Mouse (Mus musculus) ES-Bruce4 (cell line): ENCODE measurements around the gene Olfr221. TPM values are rescaled to one million over a fixed set of nuclear protein-coding genes. Genes with fewer than 3 reads are reported as not detected.

ENCODE experiments used
- H3K27ac ChIP-seq: 2 replicates; pipeline ENCODE4 v1.5.1; 2012; ENCODE audit warnings: low read length, inconsistent platforms; ENCODE audit not compliant: insufficient read depth
- H3K27me3 ChIP-seq: 2 replicates; pipeline ENCODE4 v1.6.1; 2012; ENCODE audit warnings: mild to moderate bottlenecking, low read length, inconsistent platforms; ENCODE audit not compliant: control insufficient read depth, poor library complexity, insufficient read depth, severe bottlenecking
- H3K36me3 ChIP-seq: 2 replicates; pipeline ENCODE4 v1.6.1; 2012; ENCODE audit warnings: inconsistent platforms, mild to moderate bottlenecking, low read length, moderate library complexity; ENCODE audit not compliant: control insufficient read depth, poor library complexity, insufficient read depth, severe bottlenecking
- H3K4me1 ChIP-seq: one replicate; pipeline ENCODE4 v1.8.1; 2011; ENCODE audit warnings: low read length; ENCODE audit not compliant: control insufficient read depth, insufficient read depth
- H3K4me3 ChIP-seq: 2 replicates; pipeline ENCODE4 v1.5.1; 2011; ENCODE audit warnings: low read depth, mild to moderate bottlenecking, low read length
- H3K9ac ChIP-seq: 2 replicates; pipeline ENCODE4 v1.6.1; 2012; ENCODE audit warnings: low read depth, mild to moderate bottlenecking, inconsistent platforms; ENCODE audit not compliant: poor library complexity, severe bottlenecking
- H3K9me3 ChIP-seq: replicated peaks from 2 replicates; pipeline ENCODE4 v1.6.1; 2012; ENCODE audit warnings: mild to moderate bottlenecking, low read length, inconsistent platforms; ENCODE audit not compliant: control insufficient read depth, poor library complexity, insufficient read depth, severe bottlenecking
- CTCF ChIP-seq: IDR thresholded peaks from one replicate; pipeline ENCODE4 v1.8.1; 2011; ENCODE audit warnings: low read depth, low read length
- EP300 ChIP-seq: IDR thresholded peaks from 2 replicates; pipeline ENCODE4 v1.6.1; 2011; ENCODE audit warnings: low read depth, low read length; ENCODE audit not compliant: insufficient read depth
- POLR2A ChIP-seq: IDR thresholded peaks from one replicate; pipeline ENCODE4 v1.8.1; 2011; ENCODE audit warnings: low read length; ENCODE audit not compliant: insufficient read depth
- polyA plus RNA-seq: library from polyadenylated mRNA; stranded (reverse); fragments of >200 nt; gene quantifications from 2 replicates; pipeline ENCODE4 v1.2.4, GENCODE M21; 2011; ENCODE audit warnings: low read depth; ENCODE audit not compliant: missing spikeins, insufficient read depth, insufficient read length

Gene Olfr221
- polyA plus RNA-seq, 1 experiment, result not detected

DNA sequence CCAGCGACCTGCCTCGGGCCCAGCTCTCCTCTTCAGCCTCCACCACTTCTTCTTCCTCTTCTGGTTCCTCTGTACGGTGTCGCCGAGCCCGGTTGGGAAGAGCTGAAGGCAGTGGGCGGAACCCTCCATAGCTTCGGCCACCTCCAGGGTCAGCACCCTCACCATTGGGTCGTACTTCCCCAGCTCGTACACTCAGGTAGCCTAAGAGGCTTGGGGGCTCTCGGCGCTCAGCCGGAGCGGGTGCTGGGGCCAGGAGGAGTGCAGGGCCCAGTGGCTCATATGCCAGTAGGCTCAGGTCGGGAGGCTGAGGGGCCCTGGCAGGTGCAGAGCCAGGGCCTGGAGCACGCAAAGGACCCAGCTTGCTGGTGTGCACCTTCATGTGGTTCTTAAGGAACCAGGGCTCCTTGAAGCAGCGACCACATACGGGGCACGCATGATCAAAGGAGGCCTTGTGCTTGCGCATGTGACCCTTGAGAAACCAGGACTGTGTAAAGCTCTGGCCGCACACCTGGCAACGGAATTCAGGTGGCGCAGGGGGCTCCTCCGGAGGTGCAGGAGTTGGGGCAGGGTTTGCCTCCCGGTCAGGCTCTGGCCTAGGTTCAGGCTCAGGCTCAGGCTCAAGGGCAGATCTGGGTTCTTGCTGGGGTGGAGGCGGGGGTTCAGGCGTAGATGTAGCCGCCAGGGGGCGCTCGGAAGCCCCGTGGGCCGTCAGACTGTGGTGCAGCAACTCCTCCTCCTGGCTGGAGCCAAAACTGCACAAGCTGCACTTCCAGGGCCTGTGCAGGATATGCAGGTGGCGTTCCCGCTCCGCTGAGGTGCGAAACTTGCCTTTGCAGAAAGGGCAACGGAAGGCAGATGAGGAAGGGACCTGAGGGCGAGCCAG lies 33.7 kb downstream of the Olfr221 start:
- H3K4me3 ChIP-seq, result peak overlapping the region; percentile 41
- peaks cover 2% of the 10 kb centered on the region; the same call in 1 of the 2 replicates for H3K36me3 ChIP-seq
- peak overlapping the region; percentile 3; the same call in 1 of the 2 replicates for H3K27ac ChIP-seq
- peaks cover 5% of the 10 kb centered on the region for H3K4me1 ChIP-seq
- H3K9ac ChIP-seq, result peak overlapping the region; percentile 22
- peak; percentile 50; the same call in 1 of the 2 replicates for TF ChIP-seq EP300
- no peak for TF ChIP-seq POLR2A
- peak; percentile 99 for TF ChIP-seq CTCF
- H3K27me3 ChIP-seq, result no peaks in the 10 kb centered on the region
- H3K9me3 ChIP-seq, result no peaks in the 10 kb centered on the region

- no peak overlapping the region for H3K27ac ChIP-seq
- H3K36me3 ChIP-seq, result peaks cover 2% of the 10 kb centered on the region; the same call in 1 of the 2 replicates
- H3K9me3 ChIP-seq, result no peaks in the 10 kb centered on the region
- H3K4me3 ChIP-seq, result peak overlapping the region; percentile 37
- peaks cover 5% of the 10 kb centered on the region for H3K4me1 ChIP-seq
- TF ChIP-seq CTCF, result no peak
- no peak for TF ChIP-seq EP300
- TF ChIP-seq POLR2A, result no peak
- peak overlapping the region; percentile 42 for H3K9ac ChIP-seq
- no peaks in the 10 kb centered on the region for H3K27me3 ChIP-seq
Observed at GRCm38 (mm10) chr14:52006771-52007170, 35.5 kb downstream of the Olfr221 start.

DNA sequence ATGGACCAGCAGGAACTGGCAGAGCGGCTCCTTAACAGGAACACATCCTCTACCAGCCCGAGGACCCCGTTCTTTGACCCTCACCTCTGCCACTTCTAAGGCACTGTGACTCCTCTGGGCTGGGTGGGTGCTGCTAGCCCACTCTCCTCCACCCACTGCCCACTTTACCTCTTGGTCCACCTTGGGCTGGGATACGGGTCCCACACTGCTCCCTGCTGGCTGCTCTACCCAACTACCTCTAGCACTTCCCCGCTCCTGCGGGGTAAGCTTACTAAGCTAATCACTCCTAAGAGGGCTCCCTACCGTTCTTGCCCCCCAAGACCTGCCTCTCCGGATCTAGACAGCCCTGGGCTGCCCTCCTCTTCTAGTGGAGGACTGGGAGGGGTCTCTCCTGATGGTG lies 36.0 kb downstream of the Olfr221 start:
- Histone ChIP-seq H3K9ac (peak overlapping the region; percentile 42), H3K4me3 (no peak overlapping the region), H3K36me3 (peaks cover 2% of the 10 kb centered on the region; the same call in 1 of the 2 replicates), H3K4me1 (peaks cover 5% of the 10 kb centered on the region), H3K9me3 (no peaks in the 10 kb centered on the region), H3K27me3 (no peaks in the 10 kb centered on the region), H3K27ac (no peak overlapping the region)
- TF ChIP-seq POLR2A (no peak), EP300 (no peak), CTCF (peak; percentile 70)

GRCm38 (mm10) chr14:52005616-52006015 lies 36.6 kb downstream of the Olfr221 start:
- H3K36me3 ChIP-seq, result peaks cover 2% of the 10 kb centered on the region; the same call in 1 of the 2 replicates
- H3K27me3 ChIP-seq, result no peaks in the 10 kb centered on the region
- no peak for TF ChIP-seq POLR2A
- TF ChIP-seq CTCF, result no peak
- no peak for TF ChIP-seq EP300
- no peaks in the 10 kb centered on the region for H3K9me3 ChIP-seq
- H3K9ac ChIP-seq, result no peak overlapping the region
- no peak overlapping the region for H3K4me3 ChIP-seq
- peaks cover 5% of the 10 kb centered on the region for H3K4me1 ChIP-seq
- H3K27ac ChIP-seq, result no peak overlapping the region

GRCm38 (mm10) chr14:52005141-52005540 lies 37.1 kb downstream of the Olfr221 start:
- no peak overlapping the region for H3K27ac ChIP-seq
- H3K27me3 ChIP-seq, result no peaks in the 10 kb centered on the region
- no peak overlapping the region for H3K9ac ChIP-seq
- peaks cover 2% of the 10 kb centered on the region; the same call in 1 of the 2 replicates for H3K36me3 ChIP-seq
- H3K4me1 ChIP-seq, result peaks cover 5% of the 10 kb centered on the region
- no peaks in the 10 kb centered on the region for H3K9me3 ChIP-seq
- TF ChIP-seq POLR2A, result no peak
- TF ChIP-seq CTCF, result no peak
- no peak for TF ChIP-seq EP300
- no peak overlapping the region for H3K4me3 ChIP-seq

DNA sequence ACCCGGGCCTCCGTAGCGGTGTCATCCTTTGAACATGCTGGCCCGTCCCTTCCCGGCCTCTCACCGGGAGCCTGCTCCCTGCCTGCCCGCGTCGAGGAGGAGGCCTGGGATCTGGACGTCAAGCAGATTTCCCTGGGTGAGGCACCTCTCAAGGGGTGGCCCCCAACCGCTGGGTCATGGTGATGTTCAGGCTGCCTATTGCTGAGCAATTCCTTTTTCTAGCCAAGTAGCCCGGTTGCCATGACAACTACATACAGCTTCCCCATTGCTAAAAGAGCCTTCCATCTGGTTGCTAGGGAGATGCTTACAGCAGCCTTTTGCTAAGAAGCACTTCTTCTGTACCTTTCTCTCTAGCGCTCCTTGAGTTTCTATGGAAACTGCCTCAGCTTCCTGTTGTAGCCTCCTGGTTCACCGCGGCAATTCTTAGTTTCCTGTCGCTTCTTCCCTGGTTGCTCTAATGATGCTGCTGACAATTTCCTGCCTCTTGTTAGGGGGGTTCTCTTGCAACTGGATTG lies 38.2 kb downstream of the Olfr221 start:
- Histone ChIP-seq H3K27ac (no peak overlapping the region), H3K27me3 (no peaks in the 10 kb centered on the region), H3K36me3 (peaks cover 2% of the 10 kb centered on the region; the same call in 1 of the 2 replicates), H3K4me1 (peaks cover 3% of the 10 kb centered on the region), H3K9me3 (no peaks in the 10 kb centered on the region), H3K4me3 (no peak overlapping the region), H3K9ac (no peak overlapping the region)
- no peak for TF ChIP-seq POLR2A
- no peak for TF ChIP-seq CTCF
- no peak for TF ChIP-seq EP300
